Mouse (Mus musculus): ENCODE results near the gene Lrp6.

GRCm38 (mm10) chr6:134448451-134448850 is 118.3 kb downstream of the Lrp6 start:
- TF ChIP-seq CTCF (IDR thresholded peaks at IDR 0.05; ENCODE audit: borderline replicate concordance, insufficient read depth, low read depth, low read length) (no peak), POLR2A (IDR thresholded peaks at IDR 0.05; ENCODE audit: borderline replicate concordance, insufficient read depth, low read length) (no peak)

All from cerebellum, adult 2 months (tissue).